Mouse (Mus musculus) small intestine, adult 2 months (tissue): ENCODE data around the gene Ccnf. TPM values are rescaled to one million over a fixed set of nuclear protein-coding genes. Genes with fewer than 3 reads are reported as not detected.

Experiments used
- H3K27ac ChIP-seq: fragments of 200-500 bp; 2 replicates; pipeline ENCODE4 v1.5.1; 2012; ENCODE audit warnings: low read depth, low read length, control low read depth, inconsistent platforms; ENCODE audit not compliant: insufficient read depth
- H3K27me3 ChIP-seq: fragments of 200-500 bp; 2 replicates; pipeline ENCODE4 v1.6.1; 2012; ENCODE audit warnings: mild to moderate bottlenecking, moderate library complexity, low read length, inconsistent platforms; ENCODE audit not compliant: control insufficient read depth, insufficient read depth
- H3K36me3 ChIP-seq: fragments of 200-500 bp; 2 replicates; pipeline ENCODE4 v1.6.1; 2012; ENCODE audit warnings: mild to moderate bottlenecking, low read length, control low read depth, inconsistent platforms; ENCODE audit not compliant: control insufficient read depth, insufficient read depth
- H3K4me1 ChIP-seq: fragments of 200-500 bp; 2 replicates; pipeline ENCODE4 v1.6.1; 2012; ENCODE audit warnings: low read length, inconsistent platforms, mixed read lengths; ENCODE audit not compliant: control insufficient read depth, insufficient read depth, insufficient read length
- H3K4me3 ChIP-seq: fragments of 200-500 bp; 2 replicates; pipeline ENCODE4 v1.5.1; 2012; ENCODE audit warnings: low read depth, mild to moderate bottlenecking, control low read depth, inconsistent platforms, low read length, moderate library complexity
- CTCF ChIP-seq: fragments of 200-500 bp; IDR thresholded peaks from 2 replicates; pipeline ENCODE4 v1.5.1; 2012; ENCODE audit warnings: low read depth, mild to moderate bottlenecking, control low read depth, inconsistent platforms, low read length, moderate library complexity, mixed read lengths; ENCODE audit not compliant: insufficient replicate concordance, insufficient read length; ENCODE audit errors: extremely low read depth
- POLR2A ChIP-seq: fragments of 200-500 bp; IDR thresholded peaks from 2 replicates; pipeline ENCODE4 v1.6.1; 2012; ENCODE audit warnings: low read depth, mild to moderate bottlenecking, control low read depth, inconsistent platforms, low read length, moderate library complexity
- WGBS: fragments of 180-500 bp; shearing (Covaris S2); methylation state at CpG from one replicate; pipeline ENCODE4 v1.1.7; 2018; 5-methylcytosine and 5-hydroxymethylcytosine counted together
- polyA plus RNA-seq: library from polyadenylated mRNA; depleted of rRNA; stranded (reverse); fragments of >200 nt; gene quantifications from 2 replicates; pipeline ENCODE4 v1.2.3, GENCODE M21; 2012; rRNA removed

Ccnf gene
- polyA plus RNA-seq = 4.1 and 8.4 TPM in 2 replicates

DNA sequence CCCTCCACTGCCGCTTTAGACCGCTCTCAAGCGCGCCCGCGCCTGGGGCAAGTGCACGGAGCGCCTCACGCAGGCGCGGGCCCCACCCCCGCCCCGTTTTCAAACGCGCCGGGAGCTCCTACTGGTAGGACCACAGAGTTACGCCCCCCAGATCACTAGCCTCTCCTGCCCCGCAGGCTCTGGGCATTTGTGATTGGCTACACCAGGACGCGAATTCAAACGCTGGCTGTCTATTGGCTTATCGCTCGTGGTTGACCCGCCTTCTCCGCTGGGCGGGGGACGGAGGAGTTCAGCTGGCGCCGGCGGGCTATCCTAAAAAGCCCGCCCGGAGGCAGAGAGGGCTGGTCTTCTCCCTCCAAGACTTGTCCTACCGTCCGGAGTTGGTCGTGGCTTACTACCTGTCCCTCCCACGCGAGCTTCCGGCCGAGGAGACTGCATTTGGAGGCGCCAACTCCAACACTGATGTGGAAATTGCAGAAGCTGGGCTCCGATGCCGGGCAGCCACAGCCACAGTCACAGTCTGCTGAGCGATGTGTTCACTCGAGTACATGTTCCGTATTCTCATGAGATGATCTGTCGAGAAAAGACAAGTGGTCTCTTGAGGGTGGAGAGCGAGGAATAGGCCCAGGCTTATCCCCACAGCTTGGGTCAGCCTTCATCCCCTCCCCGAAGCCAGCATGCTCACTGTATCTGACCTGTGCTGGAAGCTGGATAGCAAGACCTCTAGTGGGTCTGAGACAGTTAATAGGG, at the start of gene Ccnf:
Ccnf (minus strand) TSS at position 165 of the 750 bp plus-strand sequence.
- under 1% methylated on average over 48 of the region's 48 CpGs for WGBS
- no peak for TF ChIP-seq CTCF
- peak; percentile 25; the same call in 1 of the 2 replicates for TF ChIP-seq POLR2A
- H3K4me1 ChIP-seq = no peaks in the 10 kb centered on the region; the same call in 1 of the 2 replicates
- peaks cover 2% of the 10 kb centered on the region; the same call in 1 of the 2 replicates for H3K36me3 ChIP-seq
- H3K4me3 ChIP-seq = peak within 1 kb of the TSS; percentile 98
- H3K27me3 ChIP-seq = no peaks in the 10 kb centered on the region
- H3K27ac ChIP-seq = peak within 1 kb of the TSS; percentile 4; the same call in 1 of the 2 replicates

DNA sequence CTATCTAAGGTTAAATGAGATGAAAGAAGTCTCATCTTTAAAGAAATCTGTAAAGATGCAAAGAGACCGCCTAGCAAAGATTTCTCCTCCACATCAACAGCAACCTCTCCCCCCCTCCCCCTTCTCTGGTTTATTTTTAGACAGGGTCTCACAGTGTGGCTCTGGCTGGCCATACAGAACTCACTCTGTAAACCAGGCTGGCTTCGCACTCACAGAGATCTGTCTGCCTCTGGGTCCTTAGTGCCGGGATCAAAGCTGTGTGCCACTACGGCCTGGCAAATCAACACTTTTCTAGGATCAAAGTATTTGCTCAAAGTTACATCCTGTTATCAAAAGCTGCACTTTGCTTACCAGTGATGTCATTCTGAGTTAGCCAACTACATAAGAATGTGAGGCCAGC, 49.4 kb upstream of the Ccnf start:
- no peak overlapping the region for H3K4me3 ChIP-seq
- no peaks in the 10 kb centered on the region; the same call in 1 of the 2 replicates for H3K27me3 ChIP-seq
- H3K4me1 ChIP-seq = no peaks in the 10 kb centered on the region
- no peak overlapping the region for H3K27ac ChIP-seq
- no peak for TF ChIP-seq POLR2A
- no peak for TF ChIP-seq CTCF
- WGBS = 57% methylated on average over 4 of the region's 4 CpGs
- no peaks in the 10 kb centered on the region for H3K36me3 ChIP-seq

DNA sequence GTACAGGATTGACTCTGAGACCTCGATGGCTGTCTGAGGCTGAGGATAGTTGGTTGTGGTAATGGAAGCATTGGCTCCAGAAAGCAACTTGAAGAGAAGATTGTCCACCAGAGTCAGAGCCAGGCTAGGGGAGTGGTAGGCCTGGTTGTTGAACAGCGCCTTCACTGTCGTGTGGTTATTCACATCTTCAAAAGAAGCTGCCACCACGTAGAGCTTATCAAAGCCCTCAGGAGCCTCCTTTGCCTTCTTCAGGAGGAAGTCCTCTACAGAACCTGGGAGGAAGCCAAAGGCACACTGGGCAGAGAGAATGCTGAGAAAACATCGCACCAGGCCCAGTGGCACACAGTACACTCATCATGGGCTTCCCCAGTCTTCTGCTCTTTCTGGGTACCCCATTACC, 38.1 kb upstream of the Ccnf start:
- no peaks in the 10 kb centered on the region; the same call in 1 of the 2 replicates for H3K27me3 ChIP-seq
- no peak for TF ChIP-seq CTCF
- no peak for TF ChIP-seq POLR2A
- no peaks in the 10 kb centered on the region for H3K4me1 ChIP-seq
- no peak overlapping the region for H3K27ac ChIP-seq
- WGBS = 68% methylated on average over 5 of the region's 5 CpGs
- no peak overlapping the region for H3K4me3 ChIP-seq
- no peaks in the 10 kb centered on the region for H3K36me3 ChIP-seq

- 72% methylated on average over 9 of the region's 9 CpGs for WGBS
- TF ChIP-seq CTCF (no peak), POLR2A (no peak)
- Histone ChIP-seq H3K27me3 (no peaks in the 10 kb centered on the region), H3K4me1 (no peaks in the 10 kb centered on the region), H3K4me3 (no peak overlapping the region), H3K36me3 (no peaks in the 10 kb centered on the region), H3K27ac (no peak overlapping the region)
Measured at GRCm38 (mm10) chr17:24288477-24288876, 37.2 kb upstream of the Ccnf start.

GRCm38 (mm10) chr17:24285680-24286079, 34.4 kb upstream of the Ccnf start:
- Histone ChIP-seq H3K4me3 (no peak overlapping the region), H3K27me3 (no peaks in the 10 kb centered on the region), H3K36me3 (no peaks in the 10 kb centered on the region), H3K27ac (no peak overlapping the region), H3K4me1 (no peaks in the 10 kb centered on the region)
- no peak for TF ChIP-seq POLR2A
- TF ChIP-seq CTCF = no peak
- 62% methylated on average over 3 of the region's 3 CpGs for WGBS

GRCm38 (mm10) chr17:24283266-24283818, 32.1 kb upstream of the Ccnf start:
- no peaks in the 10 kb centered on the region for H3K4me1 ChIP-seq
- H3K27ac ChIP-seq = no peak overlapping the region
- TF ChIP-seq POLR2A (no peak), CTCF (no peak)
- H3K4me3 ChIP-seq = no peak overlapping the region
- no peaks in the 10 kb centered on the region for H3K36me3 ChIP-seq
- H3K27me3 ChIP-seq = no peaks in the 10 kb centered on the region
- WGBS = 53% methylated on average over 9 of the region's 9 CpGs

GRCm38 (mm10) chr17:24282637-24283036, 31.4 kb upstream of the Ccnf start:
- no peaks in the 10 kb centered on the region for H3K27me3 ChIP-seq
- 78% methylated on average over 4 of the region's 4 CpGs for WGBS
- no peak overlapping the region for H3K27ac ChIP-seq
- TF ChIP-seq CTCF (peak; percentile 17; the same call in 1 of the 2 replicates), POLR2A (no peak)
- no peaks in the 10 kb centered on the region for H3K4me1 ChIP-seq
- no peak overlapping the region for H3K4me3 ChIP-seq
- H3K36me3 ChIP-seq = no peaks in the 10 kb centered on the region
